Mouse (Mus musculus): Measurements from ENCODE around the gene Inka1.

GRCm38 (mm10) chr9:107981684-107982605 is 3.7 kb downstream of the Inka1 start:
- no peak for TF ChIP-seq CTCF (IDR thresholded peaks at IDR 0.05; ENCODE audit: low read depth)
- TF ChIP-seq EP300 (IDR thresholded peaks at IDR 0.05; ENCODE audit: low read depth) = no peak

All from liver, postnatal 0 days (tissue).